Mouse (Mus musculus): ENCODE measurements at regions not wholly inside any gene's neighbourhood (a gene's known extent, or its start where the extent isn't known, plus 50 kb on each side); places are given as distances from the start of the nearest gene placed in this dataset.

DNA sequence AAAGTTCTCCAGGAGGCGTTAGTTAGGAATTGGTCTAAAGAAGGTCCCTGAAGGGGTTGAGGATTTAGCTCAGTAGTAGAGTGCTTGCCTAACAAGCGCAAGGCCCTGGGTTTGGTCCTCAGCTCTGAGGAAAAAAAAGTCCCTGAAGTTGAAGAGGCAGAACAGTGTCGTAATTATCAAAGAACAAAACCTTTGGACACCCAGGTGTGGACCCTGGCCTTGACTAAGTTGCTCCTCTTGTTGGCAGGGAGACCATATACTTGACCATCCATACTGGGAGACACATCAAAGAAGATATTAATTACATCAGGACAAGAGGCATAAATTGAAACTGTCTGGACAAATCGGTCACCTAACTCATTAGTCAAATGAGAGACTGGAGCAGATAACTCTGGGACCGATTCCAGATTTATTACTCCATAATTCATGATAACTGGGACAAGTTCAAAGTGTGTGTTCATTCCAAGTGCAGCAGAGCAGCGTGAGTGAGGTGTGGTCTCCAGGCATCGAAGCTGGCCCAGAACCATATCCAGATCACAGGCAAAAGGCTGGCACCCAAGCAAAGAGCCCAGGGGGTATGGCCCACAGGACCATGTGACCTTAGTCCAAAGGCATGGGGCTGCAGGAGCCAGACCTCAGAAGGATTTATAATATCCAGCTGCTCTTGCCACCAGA, 652.9 kb upstream of the Gm19410 start:
- Histone ChIP-seq H3K4me2 (ENCODE audit: low read length) (no peak overlapping the region), H3K27ac (ENCODE audit: low read depth) (no peak overlapping the region), H3K9me3 (ENCODE audit: control insufficient read depth, low read length) (no peaks in the 10 kb centered on the region), H3K36me3 (ENCODE audit: control insufficient read depth, insufficient read depth, low read length) (no peaks in the 10 kb centered on the region), H3K9ac (ENCODE audit: low read length) (no peak overlapping the region), H3K27me3 (replicated peaks; ENCODE audit: control insufficient read depth, insufficient read depth, low read length) (no peaks in the 10 kb centered on the region), H3K4me3 (ENCODE audit: low read depth, low read length) (no peak overlapping the region), H3K4me1 (replicated peaks; ENCODE audit: control insufficient read depth, insufficient read depth, low read length) (no peaks in the 10 kb centered on the region)
- ATAC-seq (replicated peaks; ENCODE audit: low FRiP score, low TSS enrichment, low read depth) (no peak), DNase-seq (ENCODE audit: low spot score) (no peak)
- 66% methylated on average over 7 of the region's 7 CpGs for WGBS

DNA sequence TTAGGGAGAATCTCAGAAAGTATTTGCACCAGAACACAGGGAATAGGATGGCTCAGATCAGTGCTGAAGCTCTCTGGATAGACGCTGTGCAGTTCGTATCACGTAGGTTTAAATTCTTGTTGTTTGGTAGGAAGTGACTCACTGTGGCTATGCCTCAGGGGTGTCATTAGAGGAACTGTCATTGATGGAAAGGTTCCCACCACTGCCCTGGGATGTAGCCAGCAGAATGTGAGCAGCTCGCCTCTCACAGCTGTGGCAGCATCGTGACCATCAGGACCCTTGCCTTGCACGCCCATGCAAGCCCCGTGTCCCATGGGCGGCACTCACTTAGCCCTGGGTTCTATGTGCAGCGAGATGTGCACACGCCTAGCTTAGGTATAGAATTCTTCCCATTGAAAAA, 651.6 kb upstream of the Gm19410 start:
- no peaks in the 10 kb centered on the region for H3K27me3 ChIP-seq (replicated peaks; ENCODE audit: control insufficient read depth, insufficient read depth, low read length)
- H3K4me3 ChIP-seq (ENCODE audit: low read depth, low read length): no peak overlapping the region
- no peak overlapping the region for H3K4me2 ChIP-seq (ENCODE audit: low read length)
- ATAC-seq (replicated peaks; ENCODE audit: low FRiP score, low TSS enrichment, low read depth) (no peak), DNase-seq (ENCODE audit: low spot score) (no peak)
- H3K9ac ChIP-seq (ENCODE audit: low read length): no peak overlapping the region
- H3K36me3 ChIP-seq (ENCODE audit: control insufficient read depth, insufficient read depth, low read length): no peaks in the 10 kb centered on the region
- no peaks in the 10 kb centered on the region for H3K4me1 ChIP-seq (replicated peaks; ENCODE audit: control insufficient read depth, insufficient read depth, low read length)
- H3K9me3 ChIP-seq (ENCODE audit: control insufficient read depth, low read length): no peaks in the 10 kb centered on the region
- WGBS: 78% methylated on average over 10 of the region's 10 CpGs
- H3K27ac ChIP-seq (ENCODE audit: low read depth): no peak overlapping the region

DNA sequence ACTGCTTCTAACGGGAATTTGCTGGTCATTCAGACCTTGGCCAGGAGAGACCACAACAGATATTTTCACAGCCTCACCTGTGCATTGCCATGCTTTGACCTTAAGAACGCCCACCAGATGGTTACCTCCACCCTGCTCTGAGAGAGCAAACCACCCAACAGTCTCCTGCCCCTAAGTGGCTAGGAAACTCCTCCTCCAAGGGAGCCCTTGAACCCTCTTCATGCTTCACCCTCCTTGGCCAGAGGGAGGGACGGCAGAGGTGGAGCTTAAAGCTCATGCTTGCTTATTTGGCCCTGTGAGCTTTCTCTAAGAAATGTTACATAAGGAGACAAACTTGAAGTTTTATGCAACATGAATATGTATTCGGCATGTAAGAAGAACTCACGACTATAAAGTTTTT, 645.0 kb upstream of the Gm19410 start:
- WGBS: 78% methylated on average over 5 of the region's 5 CpGs
- H3K27me3 ChIP-seq (replicated peaks; ENCODE audit: control insufficient read depth, insufficient read depth, low read length): no peaks in the 10 kb centered on the region
- no peak overlapping the region for H3K4me2 ChIP-seq (ENCODE audit: low read length)
- H3K4me1 ChIP-seq (replicated peaks; ENCODE audit: control insufficient read depth, insufficient read depth, low read length): peaks cover 9% of the 10 kb centered on the region; the same call in 1 of the 2 replicates
- no peak overlapping the region for H3K9ac ChIP-seq (ENCODE audit: low read length)
- DNase-seq (ENCODE audit: low spot score): no peak
- H3K4me3 ChIP-seq (ENCODE audit: low read depth, low read length): no peak overlapping the region
- H3K27ac ChIP-seq (ENCODE audit: low read depth): no peak overlapping the region
- ATAC-seq (replicated peaks; ENCODE audit: low FRiP score, low TSS enrichment, low read depth): no peak
- no peaks in the 10 kb centered on the region for H3K36me3 ChIP-seq (ENCODE audit: control insufficient read depth, insufficient read depth, low read length)
- H3K9me3 ChIP-seq (ENCODE audit: control insufficient read depth, low read length): no peaks in the 10 kb centered on the region

GRCm38 (mm10) chr8:35121084-35121483, 644.5 kb upstream of the Gm19410 start:
- Histone ChIP-seq H3K9me3 (ENCODE audit: control insufficient read depth, low read length) (no peaks in the 10 kb centered on the region), H3K27ac (ENCODE audit: low read depth) (no peak overlapping the region), H3K36me3 (ENCODE audit: control insufficient read depth, insufficient read depth, low read length) (no peaks in the 10 kb centered on the region), H3K9ac (ENCODE audit: low read length) (no peak overlapping the region), H3K4me3 (ENCODE audit: low read depth, low read length) (no peak overlapping the region), H3K27me3 (replicated peaks; ENCODE audit: control insufficient read depth, insufficient read depth, low read length) (no peaks in the 10 kb centered on the region), H3K4me2 (ENCODE audit: low read length) (no peak overlapping the region), H3K4me1 (replicated peaks; ENCODE audit: control insufficient read depth, insufficient read depth, low read length) (peaks cover 9% of the 10 kb centered on the region; the same call in 1 of the 2 replicates)
- DNase-seq (ENCODE audit: low spot score) (no peak), ATAC-seq (replicated peaks; ENCODE audit: low FRiP score, low TSS enrichment, low read depth) (no peak)
- 90% methylated on average over 8 of the region's 8 CpGs for WGBS

DNA sequence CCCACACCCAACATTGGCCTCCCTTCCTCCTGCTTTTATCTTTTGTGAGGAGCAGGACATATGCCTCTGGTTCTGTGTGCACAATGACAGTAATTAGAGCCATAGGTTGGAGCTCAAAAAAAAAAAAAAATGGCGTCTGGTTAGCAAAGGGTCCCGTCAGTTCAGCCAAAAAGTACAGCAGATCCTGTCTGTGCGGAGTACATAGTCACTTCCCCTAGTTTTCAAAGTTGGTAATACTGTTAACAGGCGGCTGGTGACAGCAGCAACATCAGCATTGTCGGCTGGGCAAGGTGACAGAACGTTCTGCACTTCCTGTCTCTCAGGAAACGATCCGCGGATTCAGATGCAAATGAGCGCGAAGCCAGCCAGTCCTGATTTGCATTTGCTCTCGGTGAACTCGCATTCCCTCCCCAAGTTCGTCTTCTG, 642.4 kb upstream of the Gm19410 start:
- ATAC-seq (replicated peaks; ENCODE audit: low FRiP score, low TSS enrichment, low read depth) (no peak), DNase-seq (ENCODE audit: low spot score) (no peak)
- Histone ChIP-seq H3K9me3 (ENCODE audit: control insufficient read depth, low read length) (no peaks in the 10 kb centered on the region), H3K36me3 (ENCODE audit: control insufficient read depth, insufficient read depth, low read length) (no peaks in the 10 kb centered on the region), H3K4me1 (replicated peaks; ENCODE audit: control insufficient read depth, insufficient read depth, low read length) (peaks cover 9% of the 10 kb centered on the region; the same call in 1 of the 2 replicates), H3K9ac (ENCODE audit: low read length) (no peak overlapping the region), H3K4me3 (ENCODE audit: low read depth, low read length) (peak overlapping the region; percentile 20), H3K27ac (ENCODE audit: low read depth) (no peak overlapping the region), H3K4me2 (ENCODE audit: low read length) (peak overlapping the region; percentile 47), H3K27me3 (replicated peaks; ENCODE audit: control insufficient read depth, insufficient read depth, low read length) (no peaks in the 10 kb centered on the region)
- WGBS: 12% methylated on average over 14 of the region's 14 CpGs

DNA sequence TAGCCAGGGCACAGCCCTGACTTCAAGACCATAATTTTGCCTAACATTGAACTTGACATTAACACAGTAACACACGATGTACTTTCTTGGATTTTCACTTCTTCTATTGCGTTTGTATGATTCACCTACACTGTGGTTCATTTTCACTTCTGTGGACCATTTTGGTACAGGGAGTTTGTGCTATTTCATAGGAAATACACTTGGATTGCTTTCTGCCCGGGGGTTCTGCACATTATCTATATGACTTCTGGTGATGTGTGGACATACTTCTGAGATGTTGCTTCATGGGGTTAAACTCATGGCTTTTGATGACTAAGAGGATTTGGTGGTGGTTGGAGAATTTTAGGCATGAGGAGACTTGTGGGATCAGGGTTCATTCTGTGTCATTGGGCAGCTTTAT, 640.4 kb upstream of the Gm19410 start:
- ATAC-seq (replicated peaks; ENCODE audit: low FRiP score, low TSS enrichment, low read depth): no peak
- 87% methylated on average over 3 of the region's 3 CpGs for WGBS
- H3K4me1 ChIP-seq (replicated peaks; ENCODE audit: control insufficient read depth, insufficient read depth, low read length): peaks cover 9% of the 10 kb centered on the region; the same call in 1 of the 2 replicates
- no peaks in the 10 kb centered on the region for H3K36me3 ChIP-seq (ENCODE audit: control insufficient read depth, insufficient read depth, low read length)
- H3K4me2 ChIP-seq (ENCODE audit: low read length): no peak overlapping the region
- H3K27me3 ChIP-seq (replicated peaks; ENCODE audit: control insufficient read depth, insufficient read depth, low read length): no peaks in the 10 kb centered on the region
- no peak overlapping the region for H3K9ac ChIP-seq (ENCODE audit: low read length)
- DNase-seq (ENCODE audit: low spot score): no peak
- H3K4me3 ChIP-seq (ENCODE audit: low read depth, low read length): no peak overlapping the region
- no peaks in the 10 kb centered on the region for H3K9me3 ChIP-seq (ENCODE audit: control insufficient read depth, low read length)
- H3K27ac ChIP-seq (ENCODE audit: low read depth): no peak overlapping the region

DNA sequence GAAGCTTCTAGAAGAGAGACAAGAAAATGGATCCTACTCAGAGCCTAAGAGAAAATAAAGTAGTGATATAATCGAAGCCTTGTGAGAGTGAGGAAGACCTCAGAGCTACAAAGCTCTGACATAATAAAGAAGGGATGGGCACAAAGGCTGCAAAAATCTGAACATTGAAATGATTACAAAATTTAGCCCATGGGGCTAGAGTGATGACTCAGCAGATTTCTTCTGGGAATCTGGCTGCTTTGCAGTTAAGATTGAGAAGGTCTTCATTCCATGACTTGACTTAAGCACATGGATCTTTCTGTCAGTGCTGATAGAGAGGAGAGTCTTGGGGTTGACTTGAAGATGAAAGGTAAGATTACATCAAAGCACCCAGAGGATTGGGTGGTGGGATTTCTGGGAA, 633.3 kb upstream of the Gm19410 start:
- H3K9ac ChIP-seq (ENCODE audit: low read length): no peak overlapping the region
- peaks cover 4% of the 10 kb centered on the region; the same call in 1 of the 2 replicates for H3K4me1 ChIP-seq (replicated peaks; ENCODE audit: control insufficient read depth, insufficient read depth, low read length)
- H3K4me3 ChIP-seq (ENCODE audit: low read depth, low read length): no peak overlapping the region
- H3K9me3 ChIP-seq (ENCODE audit: control insufficient read depth, low read length): no peaks in the 10 kb centered on the region; the same call in 1 of the 2 replicates
- 94% methylated on average over 1 of the region's 1 CpGs for WGBS
- DNase-seq (ENCODE audit: low spot score): no peak
- H3K27me3 ChIP-seq (replicated peaks; ENCODE audit: control insufficient read depth, insufficient read depth, low read length): no peaks in the 10 kb centered on the region
- H3K4me2 ChIP-seq (ENCODE audit: low read length): no peak overlapping the region
- ATAC-seq (replicated peaks; ENCODE audit: low FRiP score, low TSS enrichment, low read depth): no peak
- no peaks in the 10 kb centered on the region for H3K36me3 ChIP-seq (ENCODE audit: control insufficient read depth, insufficient read depth, low read length)
- no peak overlapping the region for H3K27ac ChIP-seq (ENCODE audit: low read depth)

GRCm38 (mm10) chr8:35135630-35136029, 630.0 kb upstream of the Gm19410 start:
- WGBS: 85% methylated on average over 7 of the region's 7 CpGs
- Histone ChIP-seq H3K9ac (ENCODE audit: low read length) (no peak overlapping the region), H3K4me1 (replicated peaks; ENCODE audit: control insufficient read depth, insufficient read depth, low read length) (peaks cover under 1% of the 10 kb centered on the region; the same call in 1 of the 2 replicates), H3K27me3 (replicated peaks; ENCODE audit: control insufficient read depth, insufficient read depth, low read length) (no peaks in the 10 kb centered on the region), H3K4me2 (ENCODE audit: low read length) (no peak overlapping the region), H3K27ac (ENCODE audit: low read depth) (no peak overlapping the region), H3K9me3 (ENCODE audit: control insufficient read depth, low read length) (no peaks in the 10 kb centered on the region; the same call in 1 of the 2 replicates), H3K36me3 (ENCODE audit: control insufficient read depth, insufficient read depth, low read length) (no peaks in the 10 kb centered on the region), H3K4me3 (ENCODE audit: low read depth, low read length) (no peak overlapping the region)
- ATAC-seq (replicated peaks; ENCODE audit: low FRiP score, low TSS enrichment, low read depth) (no peak), DNase-seq (ENCODE audit: low spot score) (no peak)

DNA sequence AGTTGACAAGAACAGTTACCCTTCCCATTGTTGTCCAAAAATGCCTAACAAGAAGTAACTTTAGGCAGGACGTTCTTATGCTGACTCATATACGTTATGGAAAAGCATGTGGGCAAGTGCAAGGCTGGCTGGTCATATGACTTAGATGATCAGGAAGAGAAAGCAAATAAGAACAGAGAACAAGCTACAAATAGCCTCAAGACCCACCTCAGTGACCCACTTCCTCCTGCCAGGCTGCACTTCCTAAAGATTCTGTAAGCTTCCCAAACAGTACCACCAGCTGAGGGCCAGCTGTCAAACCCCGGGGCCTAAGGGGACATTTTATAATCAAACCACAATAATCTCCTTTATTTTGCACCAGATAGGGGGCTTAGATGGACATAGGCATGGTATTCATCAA, 628.9 kb upstream of the Gm19410 start:
- no peaks in the 10 kb centered on the region for H3K36me3 ChIP-seq (ENCODE audit: control insufficient read depth, insufficient read depth, low read length)
- 69% methylated on average over 3 of the region's 3 CpGs for WGBS
- no peaks in the 10 kb centered on the region for H3K4me1 ChIP-seq (replicated peaks; ENCODE audit: control insufficient read depth, insufficient read depth, low read length)
- H3K4me3 ChIP-seq (ENCODE audit: low read depth, low read length): no peak overlapping the region
- H3K9ac ChIP-seq (ENCODE audit: low read length): no peak overlapping the region
- DNase-seq (ENCODE audit: low spot score) (no peak), ATAC-seq (replicated peaks; ENCODE audit: low FRiP score, low TSS enrichment, low read depth) (no peak)
- no peaks in the 10 kb centered on the region for H3K27me3 ChIP-seq (replicated peaks; ENCODE audit: control insufficient read depth, insufficient read depth, low read length)
- H3K4me2 ChIP-seq (ENCODE audit: low read length): no peak overlapping the region
- no peaks in the 10 kb centered on the region; the same call in 1 of the 2 replicates for H3K9me3 ChIP-seq (ENCODE audit: control insufficient read depth, low read length)
- no peak overlapping the region for H3K27ac ChIP-seq (ENCODE audit: low read depth)

Data from intestine, embryonic 14.5 days (tissue).